Mouse (Mus musculus) erythroid progenitor cell, adult 5-6 weeks (primary cell): Measurements from ENCODE around the gene Casr. TPM values are rescaled to one million over a fixed set of nuclear protein-coding genes. Genes with fewer than 3 reads are reported as not detected.

Experiments
- ATAC-seq: replicated peaks from 2 replicates; pipeline ENCODE4 v1.8.0; 2016; ENCODE audit warnings: moderate number of reproducible peaks, mild to moderate bottlenecking, moderate TSS enrichment, inconsistent platforms; ENCODE audit not compliant: poor library complexity, low FRiP score, severe bottlenecking
- total RNA-seq, 2 experiments: library from RNA; stranded (forward) in 1 of 2; stranded (reverse) in 1 of 2; fragments of 150-400 nt in 1 of 2; fragments of 186-747, 209-891 nt in 1 of 2; gene quantifications; 2 replicates each; pipeline versions ENCODE4 v1.2.3 to v1.2.4; 2015 to 2017; ENCODE audit warnings: low replicate concordance in 2 of 2

Gene Casr
- total RNA-seq, 2 experiments from 2014 or later: not detected

DNA sequence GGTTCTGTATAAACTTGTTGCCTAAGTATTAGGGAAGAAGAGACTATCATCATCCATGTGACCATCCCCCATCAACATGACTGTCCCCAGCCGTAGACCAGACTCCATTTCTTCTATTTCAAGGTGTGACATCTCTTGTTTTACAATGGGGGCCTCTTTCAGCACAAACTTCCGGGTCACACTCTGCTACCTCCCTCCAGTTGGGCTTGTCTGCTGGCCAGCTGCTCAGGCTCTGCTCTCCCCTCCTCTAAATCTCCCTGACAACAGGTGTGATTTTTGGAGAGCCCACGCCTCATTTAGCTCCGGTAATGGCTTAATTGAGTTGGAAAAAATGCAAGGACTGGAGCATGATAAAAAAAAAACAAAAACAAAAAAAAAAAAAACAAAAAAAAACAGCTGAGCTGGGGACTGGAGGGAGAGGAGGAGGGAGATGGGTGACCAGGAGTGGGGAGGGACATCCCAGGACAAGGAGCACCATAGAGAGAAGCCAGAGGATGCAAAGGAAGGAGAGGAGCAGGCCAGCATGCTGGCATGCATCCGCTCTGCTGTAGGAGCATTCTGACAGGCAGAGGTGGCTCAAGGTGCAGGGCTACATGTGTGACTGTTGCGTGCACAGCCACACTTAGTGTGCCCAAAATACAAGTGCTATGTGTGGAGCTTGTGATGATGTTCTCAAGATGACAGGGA lies 35.2 kb downstream of the Casr start:
- no peak for ATAC-seq

- ATAC-seq: no peak
These were observed 38.8 kb downstream of the Casr start for GRCm38 (mm10) chr16:36523095-36523494.

GRCm38 (mm10) chr16:36516355-36516754 lies 45.6 kb downstream of the Casr start:
- no peak for ATAC-seq

DNA sequence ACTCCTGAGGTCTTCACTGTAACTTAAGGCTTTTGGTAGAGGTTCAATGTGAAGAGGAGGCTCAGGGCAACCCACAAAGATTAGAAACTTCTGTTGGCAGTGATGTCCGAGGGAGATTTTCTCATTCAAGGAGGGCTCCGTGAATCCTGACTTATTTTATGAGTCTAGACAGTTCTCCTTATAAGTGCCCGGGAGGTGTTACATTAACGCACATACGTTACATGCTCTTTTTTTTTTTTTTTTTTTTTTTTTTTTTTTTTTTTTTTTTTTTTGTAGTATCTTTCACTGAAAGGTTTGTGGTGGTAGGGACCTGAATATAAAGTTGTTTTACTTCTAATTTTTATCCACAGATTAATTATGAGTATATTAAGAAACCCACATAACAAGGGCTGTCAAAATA lies 54.6 kb downstream of the Casr start:
- no peak for ATAC-seq

DNA sequence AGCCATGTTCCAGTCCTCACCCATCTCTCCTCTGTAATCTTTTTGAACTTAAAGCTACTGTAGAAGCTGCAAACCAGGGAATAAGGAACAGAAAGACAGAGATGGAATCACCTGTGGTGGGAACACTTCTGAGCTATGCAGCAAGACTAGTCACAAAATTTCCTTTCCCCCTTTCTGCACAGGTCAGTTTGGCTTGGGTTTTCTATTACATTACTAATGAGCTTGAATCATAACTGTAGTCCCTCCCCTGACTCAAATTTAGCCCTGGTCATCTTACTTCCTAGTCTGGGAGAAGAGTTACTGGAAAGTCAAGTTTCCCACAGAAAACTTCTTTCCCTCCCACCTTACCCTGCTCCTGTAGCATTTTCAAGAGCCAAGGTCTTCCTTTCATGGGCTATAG lies 55.1 kb downstream of the Casr start:
- ATAC-seq: no peak

GRCm38 (mm10) chr16:36505913-36506312 lies 56.0 kb downstream of the Casr start:
- ATAC-seq: no peak

- ATAC-seq: no peak
These were observed 56.8 kb downstream of the Casr start for GRCm38 (mm10) chr16:36505134-36505533.

DNA sequence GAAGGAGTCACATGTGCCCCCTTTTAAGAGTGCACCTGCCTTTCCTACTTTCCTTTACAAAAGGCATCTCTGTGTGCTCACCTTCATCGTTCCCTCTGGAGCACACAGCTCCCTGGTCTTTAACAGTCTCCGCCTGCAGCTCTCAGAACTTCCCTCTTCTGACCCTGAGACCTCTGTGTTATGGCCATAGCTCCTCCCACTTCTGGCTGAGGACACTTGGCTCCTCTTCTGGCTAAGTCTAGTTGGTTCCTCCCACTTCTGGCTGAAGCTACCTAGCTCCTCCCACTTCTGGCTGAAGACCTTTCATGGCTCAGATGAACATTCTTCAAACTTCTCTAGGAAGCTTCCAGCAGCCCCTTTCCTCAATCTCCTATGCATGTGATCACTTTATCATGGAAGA lies 59.7 kb downstream of the Casr start:
- ATAC-seq: no peak

- ATAC-seq: no peak
These were observed 69.5 kb downstream of the Casr start for GRCm38 (mm10) chr16:36492420-36492819.

DNA sequence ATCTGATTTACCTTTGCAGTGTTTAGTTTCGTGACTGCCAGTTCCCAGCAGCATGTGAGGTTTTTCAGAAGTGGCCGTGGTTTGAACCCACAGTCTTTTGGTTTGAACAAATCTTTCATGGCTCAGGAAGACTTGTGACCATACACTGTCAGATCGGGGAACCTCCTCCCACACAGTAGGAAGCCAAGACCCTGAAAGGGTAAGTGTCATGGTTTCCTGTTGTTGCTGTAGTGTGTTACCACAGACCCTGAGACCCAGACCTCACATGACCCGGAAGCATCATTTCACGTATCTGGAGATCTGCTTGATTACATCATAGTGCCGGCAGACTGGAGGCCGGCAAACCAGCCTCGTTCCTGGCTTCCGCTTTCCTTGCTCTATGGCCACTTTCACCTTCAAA lies 85.1 kb downstream of the Casr start:
- ATAC-seq: no peak

DNA sequence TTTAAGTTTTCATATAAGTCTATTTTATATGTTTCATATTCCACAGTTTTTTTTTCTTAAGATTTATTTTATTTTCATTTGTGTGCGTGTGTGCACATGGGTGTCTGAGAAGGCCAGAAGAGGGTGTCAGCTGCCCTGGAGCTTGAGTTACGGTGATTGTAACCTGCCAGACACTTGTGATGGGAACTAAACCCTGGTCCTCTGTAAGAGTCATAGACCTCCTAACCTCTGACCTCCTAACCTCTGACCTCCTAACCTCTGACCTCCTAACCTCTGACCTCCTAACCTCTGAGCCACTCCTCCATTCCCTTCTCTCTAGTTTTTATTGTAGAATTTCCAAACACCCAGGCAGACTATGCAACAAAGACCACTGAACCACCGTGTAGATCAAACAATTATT lies 86.4 kb downstream of the Casr start:
- no peak for ATAC-seq

- no peak for ATAC-seq
These were observed 87.1 kb downstream of the Casr start for GRCm38 (mm10) chr16:36474849-36475248.

DNA sequence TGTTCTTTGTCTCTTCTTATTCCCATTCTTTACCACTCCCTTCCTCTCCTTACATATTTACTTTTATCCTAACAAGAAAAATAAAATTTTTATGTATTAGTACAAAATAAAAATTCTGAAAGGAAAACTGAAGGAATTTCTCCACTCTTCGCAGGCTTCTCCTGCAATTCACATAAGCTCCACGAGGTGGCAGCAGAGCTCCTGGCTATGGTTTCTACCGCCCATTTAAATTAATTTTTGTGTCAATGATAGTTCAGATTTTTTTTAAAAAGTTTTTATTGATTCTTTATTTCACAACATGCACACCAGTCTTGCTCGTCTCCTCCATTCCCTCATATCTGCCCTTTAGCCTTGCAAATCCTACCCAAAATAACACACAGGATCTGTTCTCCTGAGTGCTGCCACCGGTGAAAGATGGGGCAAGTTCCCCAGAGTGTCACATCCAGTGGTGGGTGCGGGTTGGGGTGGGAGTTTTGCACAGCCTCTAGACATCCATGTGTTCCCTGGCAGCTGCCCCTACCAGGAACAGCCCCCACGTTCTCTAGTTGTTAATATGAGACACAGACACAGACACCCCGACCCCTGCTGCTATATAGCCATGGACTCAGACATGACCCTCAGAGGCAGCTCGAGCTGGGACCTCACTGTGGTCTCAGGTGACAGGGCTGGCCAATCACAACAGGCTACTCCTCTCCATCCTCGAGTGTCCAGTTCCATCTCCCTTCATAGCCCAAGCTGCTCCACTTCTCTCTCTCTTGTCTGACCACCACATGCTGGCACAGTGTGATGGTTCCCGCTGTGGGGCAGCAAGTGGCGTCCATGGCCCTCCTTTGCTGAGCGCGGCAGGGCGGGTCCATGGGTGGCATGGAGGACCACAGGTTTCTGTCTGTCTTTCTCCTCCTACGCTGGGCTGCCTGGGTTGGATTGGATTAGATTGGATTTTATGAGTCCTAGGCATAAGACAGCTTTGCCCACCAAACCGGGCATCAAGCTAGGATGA lies 88.4 kb downstream of the Casr start:
- 0 out of 2 replicates have a peak, but pooled peaks have one; percentile 34 for ATAC-seq

DNA sequence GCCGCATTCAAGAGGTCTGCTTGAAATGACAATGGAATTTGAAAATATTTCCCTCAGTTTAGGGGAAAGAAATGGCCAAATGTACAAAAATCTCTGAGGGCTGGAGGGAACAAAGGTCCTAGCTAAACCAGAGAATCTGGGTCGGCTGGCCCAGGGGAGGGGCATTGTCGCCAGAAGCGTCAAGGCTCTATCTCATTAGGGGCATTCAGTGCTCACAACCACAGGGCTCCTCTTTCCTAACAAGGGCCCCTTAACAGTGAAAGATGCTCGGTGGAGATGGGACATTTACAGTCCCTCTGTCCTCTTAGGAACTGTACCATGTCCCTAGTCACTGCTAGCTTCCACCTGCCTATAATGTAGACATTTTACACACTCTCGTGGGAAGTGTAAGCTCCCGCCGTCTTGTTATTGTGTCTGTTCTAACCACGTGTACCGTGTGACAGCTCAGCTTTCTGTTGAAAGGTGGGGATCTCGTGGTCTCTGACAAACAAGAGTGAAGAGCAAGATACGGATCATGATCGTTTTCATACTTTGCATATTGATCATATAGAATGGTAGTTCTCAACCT lies 90.8 kb downstream of the Casr start:
- no peak for ATAC-seq

GRCm38 (mm10) chr16:36469955-36470478 lies 91.9 kb downstream of the Casr start:
- ATAC-seq: no peak

- no peak for ATAC-seq
These were observed 92.6 kb downstream of the Casr start for GRCm38 (mm10) chr16:36469367-36469766.

DNA sequence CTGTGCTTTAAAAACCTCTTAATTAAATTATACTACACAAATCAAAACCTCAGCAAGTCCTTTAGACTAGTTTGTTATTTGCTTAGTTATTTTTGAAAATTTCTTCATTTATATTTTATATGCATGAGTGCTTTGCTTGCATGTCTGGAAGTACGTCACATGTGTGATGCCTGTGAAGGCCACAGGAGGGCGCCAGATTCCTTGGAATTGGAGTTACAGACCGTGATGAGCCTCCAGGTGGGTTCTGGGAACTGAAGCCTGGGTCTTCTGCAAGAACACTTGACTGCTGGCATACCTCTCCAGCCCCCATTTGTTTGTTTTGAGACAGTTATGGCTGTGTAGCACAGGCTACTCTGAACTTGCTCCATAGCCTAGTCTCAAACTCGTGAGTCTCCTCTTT lies 93.1 kb downstream of the Casr start:
- ATAC-seq: no peak

DNA sequence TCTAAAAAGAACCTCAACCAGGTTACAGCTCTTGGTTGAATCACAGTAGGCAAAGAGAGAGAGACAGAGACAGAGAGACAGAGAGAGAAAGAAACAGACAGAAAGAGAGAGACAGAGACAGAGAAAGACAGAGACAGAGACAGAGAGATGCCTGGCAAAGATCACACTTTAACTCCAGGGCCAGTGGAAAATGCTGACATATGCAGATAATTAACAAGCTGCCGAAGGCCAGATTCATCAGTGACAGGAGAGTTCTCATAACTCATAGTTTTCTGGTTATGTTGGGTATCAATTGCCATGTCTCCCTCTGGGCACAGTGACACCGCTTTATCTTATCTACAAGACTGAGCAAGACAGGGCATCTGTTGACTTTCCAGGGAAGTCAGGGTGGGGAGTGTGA lies 94.0 kb downstream of the Casr start:
- ATAC-seq: no peak

- ATAC-seq: no peak
These were observed 96.5 kb downstream of the Casr start for GRCm38 (mm10) chr16:36465436-36465835.

DNA sequence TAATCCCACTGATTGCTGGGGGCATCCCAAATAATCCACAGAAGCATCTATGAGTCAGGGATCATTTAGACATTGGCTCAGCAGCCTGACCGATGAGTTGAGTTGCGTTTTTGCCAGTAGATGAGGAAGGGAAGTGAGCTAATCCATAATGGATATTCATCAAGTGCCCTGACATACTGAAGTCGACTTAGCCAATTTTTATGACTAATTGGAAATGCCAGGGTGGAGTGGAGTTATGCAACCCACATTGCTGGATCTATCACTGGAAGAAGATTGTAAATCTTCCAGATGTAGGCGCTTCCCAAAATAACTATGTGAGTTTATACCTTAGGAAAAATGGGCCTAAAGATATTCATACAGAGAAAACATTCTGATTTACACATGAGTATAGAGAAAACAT lies 97.9 kb downstream of the Casr start:
- no peak for ATAC-seq
